Mouse (Mus musculus) olfactory bulb, adult 2 months (tissue): ENCODE results near the gene Atp2c1.

Experiments
- CTCF ChIP-seq: fragments of 200-500 bp; IDR thresholded peaks from 2 replicates; pipeline ENCODE4 v1.5.1; 2012; ENCODE audit warnings: low read depth, mild to moderate bottlenecking, low read length, moderate library complexity; ENCODE audit not compliant: insufficient read depth
- POLR2A ChIP-seq: fragments of 200-500 bp; IDR thresholded peaks from 2 replicates; pipeline ENCODE4 v1.6.1; 2012; ENCODE audit warnings: mild to moderate bottlenecking, low read depth, low read length, moderate library complexity; ENCODE audit not compliant: insufficient read depth

DNA sequence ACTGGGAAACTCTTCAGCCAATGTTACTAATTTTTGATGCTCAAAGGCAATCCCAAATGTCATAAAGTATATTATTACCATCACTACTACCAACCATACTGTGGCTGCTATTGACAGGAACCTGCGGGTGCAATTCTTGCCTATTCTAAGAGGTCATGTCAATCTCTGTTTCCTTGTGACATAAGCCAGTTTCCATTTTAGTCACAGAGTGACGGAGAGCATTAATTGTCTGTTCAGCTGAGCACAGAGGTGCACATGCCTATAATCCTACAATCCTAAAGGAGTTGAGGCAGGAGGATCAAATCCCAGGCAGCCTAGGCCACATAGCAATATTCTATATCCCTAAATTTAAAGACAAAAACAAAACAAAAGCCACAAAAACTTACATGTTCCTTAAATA lies 164.9 kb downstream of the Atp2c1 start:
- TF ChIP-seq POLR2A (no peak), CTCF (no peak)
